Mouse (Mus musculus) heart, adult 2 months (tissue): ENCODE measurements at regions not wholly inside any gene's neighbourhood (a gene's known extent, or its start where the extent isn't known, plus 50 kb on each side); places are given as distances from the start of the nearest gene placed in this dataset.

Experiments used
- CTCF ChIP-seq: fragments of 200-600 bp; IDR thresholded peaks from 2 replicates; pipeline ENCODE4 v1.8.1; 2022; ENCODE audit warnings: antibody characterized with exemption, mild to moderate bottlenecking, moderate library complexity
- EP300 ChIP-seq: fragments of 200-500 bp; IDR thresholded peaks from 2 replicates; pipeline ENCODE4 v1.6.1; 2011; ENCODE audit warnings: low read depth, low read length, control low read depth; ENCODE audit not compliant: insufficient read depth
- POLR2A ChIP-seq: fragments of 200-500 bp; IDR thresholded peaks from 2 replicates; pipeline ENCODE4 v1.6.1; 2011; ENCODE audit warnings: mild to moderate bottlenecking, low read depth, low read length, control low read depth; ENCODE audit not compliant: insufficient read depth

DNA sequence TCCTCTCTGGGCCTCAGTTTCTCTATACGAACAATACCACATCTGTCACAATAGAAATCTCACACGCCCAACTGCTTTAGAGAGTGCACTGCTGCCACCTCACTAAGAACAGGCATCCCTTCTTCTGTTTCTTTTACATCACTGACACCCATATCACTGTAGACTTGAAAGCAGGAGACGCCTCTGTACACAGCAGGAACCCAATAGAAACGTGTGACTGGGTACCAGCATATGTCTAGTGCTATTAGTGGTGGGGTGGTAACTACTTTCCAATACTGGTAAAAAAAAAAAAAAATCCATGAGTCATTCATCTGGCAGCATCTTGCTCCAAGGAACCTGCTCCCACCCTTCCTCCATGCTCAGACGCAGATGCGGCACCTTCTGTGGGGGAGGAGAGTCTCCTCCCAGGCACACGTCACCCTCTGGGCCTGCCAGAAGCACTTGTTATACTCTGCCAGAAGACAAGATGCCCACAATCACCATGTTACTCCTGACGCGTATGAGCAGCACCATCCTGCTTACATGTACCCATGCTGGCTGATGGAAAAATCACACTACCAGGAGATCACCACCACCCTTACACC lies 151.3 kb upstream of the Plxna4 start:
- TF ChIP-seq POLR2A: no peak
- no peak for TF ChIP-seq CTCF
- no peak for TF ChIP-seq EP300
